Mouse (Mus musculus) liver, postnatal 0 days (tissue): ENCODE data around the gene Ap2b1.

Source experiments
- CTCF ChIP-seq: sonication (generic); IDR thresholded peaks from 2 replicates; pipeline ENCODE4 v1.5.1; 2016; ENCODE audit warnings: antibody characterized with exemption, low read depth
- EP300 ChIP-seq: IDR thresholded peaks from 2 replicates; pipeline ENCODE4 v1.6.1; 2016; ENCODE audit warnings: antibody characterized with exemption, low read depth, mild to moderate bottlenecking

DNA sequence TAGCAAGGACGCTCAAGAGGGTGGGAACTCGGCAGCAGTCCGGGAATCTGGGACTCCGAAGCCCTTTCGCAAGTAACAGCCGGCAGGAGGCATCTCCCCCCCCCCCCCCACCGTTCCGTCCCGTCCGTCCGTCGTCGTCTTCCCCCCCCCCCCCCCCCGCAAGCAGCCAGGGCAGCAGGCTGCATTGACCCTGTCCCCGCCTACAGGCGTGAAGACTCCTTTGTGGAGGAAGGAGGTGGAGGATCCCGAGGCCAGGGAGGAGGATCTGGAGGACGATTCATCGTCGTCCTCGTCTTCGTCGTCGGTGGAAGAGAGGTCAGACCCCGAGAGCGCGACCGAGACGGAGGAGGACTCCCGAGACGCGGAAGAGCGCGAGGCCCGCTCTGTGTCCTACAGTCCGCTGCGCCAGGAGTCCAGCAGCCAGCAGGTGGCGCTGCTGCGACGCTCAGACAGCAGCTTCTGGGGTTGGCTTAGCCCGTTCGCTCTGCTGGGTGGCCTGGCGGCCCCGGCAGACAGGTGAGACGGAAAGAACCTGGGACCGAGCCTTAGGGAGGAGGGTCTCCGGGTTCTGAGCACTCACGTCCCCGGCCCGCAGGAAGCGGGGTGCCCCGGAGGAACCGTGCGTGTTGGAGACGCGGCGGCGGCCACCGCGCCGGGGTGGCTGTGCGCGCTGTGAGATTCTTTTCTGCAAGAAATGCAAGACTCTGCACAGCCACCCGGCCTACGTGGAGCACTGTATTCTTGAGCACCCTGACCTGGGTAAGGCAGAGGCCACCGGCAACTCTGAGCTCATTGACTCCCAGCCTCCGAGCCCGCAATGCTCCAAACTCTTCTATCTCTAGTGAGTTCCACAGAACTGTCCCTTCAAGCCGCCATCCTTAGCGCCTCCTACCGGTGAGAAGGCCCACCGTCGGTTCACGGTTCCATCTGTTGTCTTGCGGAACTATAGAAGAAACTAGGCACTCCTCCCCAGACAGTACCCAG lies 141.5 kb downstream of the Ap2b1 start:
- TF ChIP-seq CTCF (peak; percentile 99), EP300 (no peak)
